Mouse (Mus musculus) subcutaneous adipose tissue, adult 2 months (tissue): ENCODE data around the gene Vax1. TPM values are rescaled to one million over a fixed set of nuclear protein-coding genes. Genes with fewer than 3 reads are reported as not detected.

Experiments
- polyA plus RNA-seq: library from polyadenylated mRNA; depleted of rRNA; stranded (reverse); fragments of >200 nt; gene quantifications from 2 replicates; pipeline ENCODE4 v1.2.3, GENCODE M21; 2012; ENCODE audit warnings: low replicate concordance; rRNA removed

Gene Vax1
- polyA plus RNA-seq, result not detected in 2 replicates

DNA sequence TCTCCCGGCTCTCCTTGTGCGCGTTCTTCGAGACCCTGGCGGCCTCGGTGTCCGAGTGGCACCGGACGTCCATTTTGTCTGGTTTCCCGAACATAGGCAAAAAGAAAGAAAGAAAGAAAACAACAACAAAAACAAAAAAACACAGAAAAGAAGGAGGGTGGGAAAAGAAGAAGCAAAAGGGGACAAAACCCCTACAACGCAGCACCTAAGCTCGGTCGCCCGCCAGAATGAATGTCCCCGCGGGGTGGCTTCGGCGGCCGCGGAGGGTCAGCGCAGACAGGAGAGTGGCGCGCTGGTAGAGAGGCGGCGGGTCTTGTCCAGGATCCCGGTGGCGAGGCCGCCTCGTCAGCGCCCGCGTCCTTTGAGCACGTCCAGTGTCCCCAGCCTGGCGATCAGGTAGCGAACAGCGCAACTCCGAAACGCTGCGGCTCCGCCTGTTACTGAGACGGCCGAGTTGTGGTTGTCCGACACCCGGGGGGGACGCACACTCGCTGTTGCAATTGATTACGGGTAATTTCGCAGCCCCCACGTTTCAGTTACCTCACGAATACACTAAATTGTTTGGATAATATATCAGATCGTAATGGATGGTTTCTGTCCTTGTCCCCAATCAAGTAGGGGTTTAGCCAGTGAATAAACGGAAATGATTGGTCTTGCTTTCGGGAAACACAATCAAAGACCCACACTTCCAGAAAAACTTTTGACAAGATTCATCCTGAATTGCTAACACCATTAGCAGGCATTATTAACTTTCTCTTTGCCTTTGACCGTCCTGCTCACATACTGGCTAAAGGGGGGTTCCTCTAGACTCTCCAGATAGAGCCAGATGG is at the start of gene Vax1:
Gene Vax1, minus strand, starts transcription at position 121 of the 830 bp plus-strand sequence.

DNA sequence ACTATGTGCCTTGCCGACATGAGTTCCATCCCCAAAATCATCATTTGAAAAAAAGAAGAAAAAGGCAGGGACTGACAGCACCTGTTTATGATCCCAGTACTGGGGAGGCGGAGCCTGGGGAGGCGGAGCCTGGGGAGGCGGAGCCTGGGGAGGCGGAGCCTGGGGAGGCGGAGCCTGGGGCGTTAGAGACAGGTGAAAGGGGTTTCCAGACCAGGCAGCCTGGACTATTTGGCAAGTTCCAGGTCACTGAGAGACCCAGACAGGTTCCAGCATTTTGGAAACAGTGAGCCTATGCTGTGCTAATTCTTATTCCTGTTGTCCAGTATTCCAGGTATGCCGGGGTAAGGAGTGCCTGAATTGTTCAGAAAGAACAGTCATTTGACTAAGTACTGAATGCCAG is 49.1 kb upstream of the Vax1 start, which contains the start of gene Kcnk18:
Gene Kcnk18, plus strand, starts transcription at position 224 of the 400 bp plus-strand sequence.

Other genes with a start within 250 kb of the Vax1 start
- 0.18 TPM in 1 of 2 replicates, not detected in the other for gene Eno4, start 226.6 kb downstream of the Vax1 start, polyA plus RNA-seq
- 32.1 and 83.6 TPM in 2 replicates for gene Hspa12a, start 226.4 kb downstream of the Vax1 start, polyA plus RNA-seq
- 2.3 and 3.9 TPM in 2 replicates for gene Shtn1, start 94.0 kb downstream of the Vax1 start, polyA plus RNA-seq
- gene Kcnk18, start 49.2 kb upstream of the Vax1 start, polyA plus RNA-seq, result not detected in 2 replicates
- gene Slc18a2, start 90.8 kb upstream of the Vax1 start, polyA plus RNA-seq, result 0.10 and 0.31 TPM in 2 replicates
- 2,240 and 5,569 TPM in 2 replicates for gene Rps12-ps3, start 152.2 kb upstream of the Vax1 start, polyA plus RNA-seq
- gene Pdzd8, start 175.7 kb upstream of the Vax1 start, polyA plus RNA-seq, result 4.6 and 11.4 TPM in 2 replicates